Mouse (Mus musculus) urinary bladder, adult 18-20 months (tissue): Measurements from ENCODE around the gene Htr6.

ENCODE experiments used
- DNase-seq, 2 experiments: peaks; one replicate each; pipeline ENCODE4 v3.0.0; 2022; ENCODE audit warnings: low spot score in 2 of 2, mixed read lengths in 2 of 2

The Htr6 gene

GRCm38 (mm10) chr4:139088982-139089671, 13.8 kb upstream of the Htr6 start:
- DNase-seq = no peak

- DNase-seq = no peak
Measured at GRCm38 (mm10) chr4:139086984-139087383, 11.6 kb upstream of the Htr6 start.

GRCm38 (mm10) chr4:139086037-139086436, 10.7 kb upstream of the Htr6 start:
- DNase-seq = peak in 1 of 2 experiments; percentile 57

GRCm38 (mm10) chr4:139085337-139085736, 10.0 kb upstream of the Htr6 start:
- DNase-seq = no peak

GRCm38 (mm10) chr4:139082790-139083564, 7.6 kb upstream of the Htr6 start:
- no peak for DNase-seq

GRCm38 (mm10) chr4:139081270-139081931, 6.0 kb upstream of the Htr6 start:
- DNase-seq = no peak

GRCm38 (mm10) chr4:139080259-139080658, 4.9 kb upstream of the Htr6 start:
- DNase-seq = no peak

- no peak for DNase-seq
Measured at GRCm38 (mm10) chr4:139079439-139079838, 4.1 kb upstream of the Htr6 start.

GRCm38 (mm10) chr4:139078726-139079125, 3.4 kb upstream of the Htr6 start:
- no peak for DNase-seq

GRCm38 (mm10) chr4:139078313-139078712, 2.9 kb upstream of the Htr6 start:
- DNase-seq = no peak

GRCm38 (mm10) chr4:139075915-139076314, 545 bp upstream of the Htr6 start:
- no peak for DNase-seq

GRCm38 (mm10) chr4:139074060-139074459, 1.3 kb downstream of the Htr6 start:
- DNase-seq = no peak

GRCm38 (mm10) chr4:139068287-139068686, 7.1 kb downstream of the Htr6 start:
- DNase-seq = no peak

- DNase-seq = no peak
Measured at GRCm38 (mm10) chr4:139064831-139065230, 10.5 kb downstream of the Htr6 start.

- DNase-seq = no peak
Measured at GRCm38 (mm10) chr4:139059569-139059968, 15.8 kb downstream of the Htr6 start.

GRCm38 (mm10) chr4:139058029-139058428, 17.3 kb downstream of the Htr6 start:
- DNase-seq = no peak

- no peak for DNase-seq
Measured at GRCm38 (mm10) chr4:139057291-139057690, 18.1 kb downstream of the Htr6 start.

- DNase-seq = no peak
Measured at GRCm38 (mm10) chr4:139055744-139056143, 19.6 kb downstream of the Htr6 start.

GRCm38 (mm10) chr4:139055336-139055735, 20.0 kb downstream of the Htr6 start:
- DNase-seq = no peak

- no peak for DNase-seq
Measured at GRCm38 (mm10) chr4:139054300-139054923, 21.0 kb downstream of the Htr6 start.

GRCm38 (mm10) chr4:139053391-139053790, 22.0 kb downstream of the Htr6 start:
- DNase-seq = no peak

GRCm38 (mm10) chr4:139052796-139053195, 22.6 kb downstream of the Htr6 start:
- DNase-seq = no peak
